Mouse (Mus musculus) embryonic fibroblast, embryonic 13.5 days (primary cell): ENCODE data around the gene Slc6a6.

Source experiments
- CTCF ChIP-seq: IDR thresholded peaks from 2 replicates; pipeline ENCODE4 v1.5.1; 2011; ENCODE audit warnings: mild to moderate bottlenecking, control low read depth, low read length, moderate library complexity, borderline replicate concordance; ENCODE audit not compliant: insufficient read depth
- POLR2A ChIP-seq: IDR thresholded peaks from 2 replicates; pipeline ENCODE4 v1.6.1; 2011; ENCODE audit warnings: low read depth, mild to moderate bottlenecking, control low read depth, low read length, moderate library complexity

DNA sequence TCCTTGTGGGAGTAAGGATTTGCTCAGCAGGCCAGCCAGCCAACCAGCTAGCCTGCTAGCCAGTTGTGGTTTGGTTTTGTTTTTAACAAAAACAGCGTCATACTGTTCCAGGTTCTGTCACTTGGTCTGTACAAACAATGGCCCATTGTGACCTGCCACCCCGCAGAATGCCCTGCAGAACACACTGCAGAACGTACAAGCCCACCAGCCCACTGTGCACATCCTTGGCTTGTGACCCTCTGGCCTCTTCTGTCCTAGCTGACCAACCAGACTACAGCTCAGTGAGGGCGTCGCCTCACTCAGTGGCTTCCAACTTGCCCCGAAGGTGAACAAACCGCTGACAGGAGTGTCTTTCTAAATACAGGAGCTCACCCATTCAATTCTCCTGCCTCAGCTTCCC lies 6.4 kb downstream of the Slc6a6 start:
- no peak for TF ChIP-seq CTCF
- no peak for TF ChIP-seq POLR2A
